Mouse (Mus musculus) CH12.LX (cell line): ENCODE results near the gene Nme9.

Experiments
- CTCF ChIP-seq, 2 experiments: IDR thresholded peaks in 1 of 2; conservative IDR thresholded peaks in 1 of 2; 2 replicates each; pipeline ENCODE4 v1.5.1; 2011 to 2012; ENCODE audit warnings: low read depth in 2 of 2, low read length in 2 of 2, improper control_type of control experiment in 1 of 2, inconsistent platforms in 1 of 2, mild to moderate bottlenecking in 1 of 2, moderate library complexity in 1 of 2
- EP300 ChIP-seq: IDR thresholded peaks from 2 replicates; pipeline ENCODE4 v1.6.1; 2011; ENCODE audit warnings: low read length, improper control_type of control experiment
- JUND ChIP-seq: conservative IDR thresholded peaks from 2 replicates; pipeline ENCODE4 v1.6.1; 2011; ENCODE audit warnings: low read depth, low read length, improper control_type of control experiment
- POLR2A ChIP-seq: IDR thresholded peaks from 2 replicates; pipeline ENCODE4 v1.6.1; 2011; ENCODE audit warnings: low read depth, mild to moderate bottlenecking, improper control_type of control experiment, low read length
- RAD21 ChIP-seq: IDR thresholded peaks from 2 replicates; pipeline ENCODE4 v1.6.1; 2011; ENCODE audit warnings: low read depth, mild to moderate bottlenecking, low read length, improper control_type of control experiment, moderate library complexity

- TF ChIP-seq POLR2A (no peak), RAD21 (no peak), JUND (no peak), CTCF (conservative IDR thresholded peaks at IDR 0.05 in 1 of 2, IDR thresholded peaks at IDR 0.05 in 1 of 2; ENCODE audit: low read depth in 2 of 2, low read length in 2 of 2) (no peak), EP300 (no peak)
Observed at GRCm38 (mm10) chr9:99418377-99418776, 32.9 kb upstream of the Nme9 start.
